Mouse (Mus musculus) adrenal gland, adult (tissue): ENCODE data around the gene Klc2.
A peak's percentile ranks its signal among the peaks of the same experiment; 100 is the strongest.

Experiments used
- DNase-seq, 2 experiments: peaks; one replicate each; pipeline ENCODE4 v3.0.0; 2022 to 2023; ENCODE audit warnings: low spot score in 1 of 2; ENCODE audit not compliant: inconsistent age in 2 of 2

Gene Klc2

GRCm38 (mm10) chr19:5073518-5073917 is 44.8 kb downstream of the Klc2 start:
- DNase-seq = no peak

- DNase-seq = peak in 1 of 2 experiments; percentile 78
These were observed 45.3 kb downstream of the Klc2 start for GRCm38 (mm10) chr19:5073028-5073427.

GRCm38 (mm10) chr19:5072389-5073019 is 45.9 kb downstream of the Klc2 start:
- peak in 1 of 2 experiments; percentile 39 for DNase-seq

- peak; percentile 83 to 92 for DNase-seq
These were observed 46.6 kb downstream of the Klc2 start for GRCm38 (mm10) chr19:5071545-5072369.

- no peak for DNase-seq
These were observed 47.3 kb downstream of the Klc2 start for GRCm38 (mm10) chr19:5071077-5071476.

- no peak for DNase-seq
These were observed 48.4 kb downstream of the Klc2 start for GRCm38 (mm10) chr19:5069978-5070377.

GRCm38 (mm10) chr19:5069486-5069885 is 48.9 kb downstream of the Klc2 start:
- DNase-seq = no peak

- no peak for DNase-seq
These were observed 49.7 kb downstream of the Klc2 start for GRCm38 (mm10) chr19:5068570-5069234.

GRCm38 (mm10) chr19:5067867-5068569 is 50.3 kb downstream of the Klc2 start, which contains the start of gene Cd248:
Gene Cd248 (plus strand): TSS chr19:5068078.
- DNase-seq = peak in 1 of 2 experiments; percentile 65

- DNase-seq = peak in 1 of 2 experiments; percentile 38
These were observed 51.1 kb downstream of the Klc2 start for GRCm38 (mm10) chr19:5067040-5067799.

GRCm38 (mm10) chr19:5065104-5065503 is 53.3 kb downstream of the Klc2 start:
- no peak for DNase-seq

- no peak for DNase-seq
These were observed 55.9 kb downstream of the Klc2 start for GRCm38 (mm10) chr19:5062446-5062845.

GRCm38 (mm10) chr19:5062041-5062440 is 56.3 kb downstream of the Klc2 start:
- no peak for DNase-seq

GRCm38 (mm10) chr19:5060365-5061330 is 57.7 kb downstream of the Klc2 start:
- DNase-seq = no peak

GRCm38 (mm10) chr19:5058801-5059771 is 59.3 kb downstream of the Klc2 start:
- DNase-seq = no peak

- DNase-seq = no peak
These were observed 60.2 kb downstream of the Klc2 start for GRCm38 (mm10) chr19:5057876-5058775.
